22 mouse cellular contexts compared by ENCODE assay signal in genomic region chr16:38406708-38407107, GRCm38 (mm10). TPM values are rescaled to one million over a fixed set of nuclear protein-coding genes. Genes with fewer than 3 reads are reported as not detected.
DNase-seq lines count a peak whose midpoint lies in the region; ATAC-seq and TF ChIP-seq lines count a peak whose summit lies in the region.
"Had no signal": no experiment of that assay in that cellular context is flagged by ENCODE, and none has a peak within 500 bp of the region (broad histone marks: within the 10 kb centered on the region; RNA-seq: fewer than 3 reads in every experiment).

No protein-coding gene starts in this region.

- TF ChIP-seq RAD21 in CH12.LX (IDR thresholded peaks at IDR 0.05; ENCODE audit: low read depth, low read length): peak; percentile 32

- peak; percentile 83 for TF ChIP-seq POLR2A in CH12.LX (IDR thresholded peaks at IDR 0.05; ENCODE audit: low read depth, low read length)

- H3K36me3 ChIP-seq in CH12.LX (replicated peaks in 1 of 2; ENCODE audit: control insufficient read depth in 1 of 2, insufficient read depth in 1 of 2, low read length in 1 of 2): peaks cover 0 to 2% of the 10 kb centered on the region in 2 experiments
- H3K36me3 ChIP-seq in liver, embryonic 15.5 days (replicated peaks): no peaks in the 10 kb centered on the region
- no peaks in the 10 kb centered on the region for H3K36me3 ChIP-seq in lung, postnatal 0 days (ENCODE audit: insufficient read depth, low read length)
- H3K36me3 ChIP-seq: embryonic facial prominence, embryonic 15.5 days; forebrain, embryonic 12.5 days; neural tube, embryonic 15.5 days had no signal

- 65% methylated on average over 6 of the region's 6 CpGs for WGBS in liver, embryonic 15.5 days (ENCODE audit: insufficient replicate concordance)
- WGBS in lung, postnatal 0 days: 69% methylated on average over 6 of the region's 6 CpGs

- H3K4me1 ChIP-seq in CH12.LX (ENCODE audit: control insufficient read depth in 1 of 2, insufficient read depth in 2 of 2): peaks cover 53 to 94% of the 10 kb centered on the region in 2 experiments
- H3K4me1 ChIP-seq in liver, embryonic 15.5 days (replicated peaks): peaks cover 15% of the 10 kb centered on the region
- no peaks in the 10 kb centered on the region for H3K4me1 ChIP-seq in lung, postnatal 0 days (ENCODE audit: insufficient read depth, low read depth, low read length)
- H3K4me1 ChIP-seq: embryonic facial prominence, embryonic 15.5 days; neural tube, embryonic 15.5 days had no signal

- DNase-seq in A20 (ENCODE audit: low read depth, low spot score) (peak; percentile 88), CH12.LX (ENCODE audit: extremely low read depth) (peak; percentile 99)
- DNase-seq in retina, postnatal 1 day: no peak
- DNase-seq in thymus, postnatal 36 days: no peak
- no peak for DNase-seq in lung, postnatal 0 days (ENCODE audit: low spot score)
- DNase-seq: cerebellum, adult 11-12 months; kidney, adult 18-20 months; lung, adult 18-20 months; thymus, adult 2 months had no signal

- peak overlapping the region; percentile 41 to 63 (median 52) for H3K4me3 ChIP-seq in CH12.LX (replicated peaks in 1 of 3; ENCODE audit: low read depth in 2 of 3, low read length in 2 of 3, poor library complexity in 1 of 3)
- no peak overlapping the region for H3K4me3 ChIP-seq in liver, embryonic 15.5 days (replicated peaks)
- H3K4me3 ChIP-seq in lung, postnatal 0 days (ENCODE audit: low read depth, low read length): no peak overlapping the region
- H3K4me3 ChIP-seq: embryonic facial prominence, embryonic 15.5 days; forebrain, embryonic 12.5 days; neural tube, embryonic 15.5 days had no signal

- H3K79me2 ChIP-seq in CH12.LX (replicated peaks; ENCODE audit: control insufficient read depth, extremely low read depth, insufficient read depth, poor library complexity, severe bottlenecking): peaks cover 5% of the 10 kb centered on the region; the same call in 1 of the 2 replicates

- H3K27me3 ChIP-seq in CH12.LX (replicated peaks): no peaks in the 10 kb centered on the region
- no peaks in the 10 kb centered on the region for H3K27me3 ChIP-seq in liver, embryonic 15.5 days
- H3K27me3 ChIP-seq in lung, postnatal 0 days (replicated peaks; ENCODE audit: insufficient read depth, low read length): no peaks in the 10 kb centered on the region
- H3K27me3 ChIP-seq: embryonic facial prominence, embryonic 15.5 days; forebrain, embryonic 12.5 days; megakaryocyte, embryonic 14.5 days; neural tube, embryonic 15.5 days had no signal

- in situ Hi-C loops in CH12.LX (cut with MboI; ENCODE audit: low pct_ligation_motif_present, low pct_unique_long_range_greater_than_20kb, low sequenced_read_pairs): loop anchor here (5.0 kb wide), 1 partner anchor 46 kb away; the partner anchor contains the start of gene Adprh

- TF ChIP-seq EP300 in CH12.LX (IDR thresholded peaks at IDR 0.05; ENCODE audit: low read length): peak; percentile 95
- no peak for TF ChIP-seq EP300 in lung, postnatal 0 days (IDR thresholded peaks at IDR 0.05)

- peak overlapping the region; percentile 98 for H3K27ac ChIP-seq in CH12.LX (ENCODE audit: insufficient read depth, low read depth)
- H3K27ac ChIP-seq in liver, embryonic 15.5 days (replicated peaks): no peak overlapping the region
- no peak overlapping the region for H3K27ac ChIP-seq in lung, postnatal 0 days (ENCODE audit: low read length)
- H3K27ac ChIP-seq: embryonic facial prominence, embryonic 15.5 days; forebrain, embryonic 12.5 days; neural tube, embryonic 15.5 days had no signal

- H3K9ac ChIP-seq in CH12.LX (ENCODE audit: insufficient read depth, low read depth): peak overlapping the region; percentile 65
- H3K9ac ChIP-seq in liver, embryonic 15.5 days: no peak overlapping the region
- no peak overlapping the region for H3K9ac ChIP-seq in lung, postnatal 0 days (replicated peaks; ENCODE audit: low read depth)
- H3K9ac ChIP-seq: embryonic facial prominence, embryonic 15.5 days; forebrain, embryonic 12.5 days; neural tube, embryonic 15.5 days had no signal

- peak; percentile 58 for ATAC-seq in granulocyte monocyte progenitor cell, adult 5-6 weeks (replicated peaks; ENCODE audit: poor library complexity, severe bottlenecking)
- peak; percentile 52; the same call in 1 of the 2 replicates for ATAC-seq in liver, embryonic 15.5 days (ENCODE audit: insufficient read depth)
- ATAC-seq in megakaryocyte-erythroid progenitor cell, adult 5-6 weeks (replicated peaks; ENCODE audit: low FRiP score, low TSS enrichment, poor library complexity, severe bottlenecking): no peak
- ATAC-seq in lung, postnatal 0 days: no peak

- dilution Hi-C loops in CH12.LX (cut with MboI; ENCODE audit: extremely low pct_ligation_motif_present, extremely low pct_unique_long_range_greater_than_20kb, low sequenced_read_pairs): no loop called here

- H3K9me3 ChIP-seq in CH12.LX (replicated peaks; ENCODE audit: low read length): no peaks in the 10 kb centered on the region
- no peaks in the 10 kb centered on the region for H3K9me3 ChIP-seq in liver, embryonic 15.5 days (replicated peaks)
- no peaks in the 10 kb centered on the region for H3K9me3 ChIP-seq in lung, postnatal 0 days (ENCODE audit: low read length)
- H3K9me3 ChIP-seq: embryonic facial prominence, embryonic 15.5 days; forebrain, embryonic 12.5 days; megakaryocyte, embryonic 14.5 days; neural tube, embryonic 15.5 days had no signal

- peak overlapping the region; percentile 91 for H3K4me2 ChIP-seq in CH12.LX (ENCODE audit: insufficient read depth, low read depth, poor library complexity, severe bottlenecking)
- H3K4me2 ChIP-seq in liver, embryonic 15.5 days: no peak overlapping the region
- no peak overlapping the region for H3K4me2 ChIP-seq in lung, postnatal 0 days (replicated peaks; ENCODE audit: low read depth, low read length)
- H3K4me2 ChIP-seq: embryonic facial prominence, embryonic 15.5 days; forebrain, embryonic 12.5 days; neural tube, embryonic 15.5 days had no signal

- no peak for TF ChIP-seq CTCF in CH12.LX (conservative IDR thresholded peaks at IDR 0.05 in 1 of 2, IDR thresholded peaks at IDR 0.05 in 1 of 2; ENCODE audit: low read depth in 2 of 2, low read length in 2 of 2)
- TF ChIP-seq CTCF in lung, postnatal 0 days (IDR thresholded peaks at IDR 0.05): no peak

RNA-seq across cellular contexts. Expression of gene Pla1a, which starts 26.2 kb away (rescaled TPM):
- total RNA-seq in CH12.LX (2012; rRNA removed) (20.6 and 27.9 TPM in 2 replicates), CH12.LX (2014; rRNA removed) (12.3 and 14.3 TPM in 2 replicates)
- polyA plus RNA-seq in CH12.LX (2012; ENCODE audit: insufficient read length, low read depth): 9.3 and 11.0 TPM in 2 replicates
- total RNA-seq in granulocyte monocyte progenitor cell, adult 5-6 weeks (2014; fragmentation: Nextera tagmentation): not detected in 2 replicates
- total RNA-seq in granulocyte monocyte progenitor cell, adult 5-6 weeks (2017): not detected in 2 replicates
- polyA plus RNA-seq in liver, embryonic 15.5 days (2015; fragmentation: Nextera tagmentation; extraction: Ambion mirVana): 27.2 and 30.5 TPM in 2 replicates
- total RNA-seq in megakaryocyte-erythroid progenitor cell, adult 5-6 weeks (2014; fragmentation: Nextera tagmentation): not detected in 2 replicates
- not detected in 2 replicates for total RNA-seq in megakaryocyte-erythroid progenitor cell, adult 5-6 weeks (2017)
- polyA plus RNA-seq in lung, postnatal 0 days (2015; fragmentation: Nextera tagmentation; extraction: Ambion mirVana): 1.2 and 1.6 TPM in 2 replicates
- total RNA-seq: hematopoietic stem cell, adult 5-6 weeks had no signal

RNA-seq across cellular contexts. Expression of gene Popdc2, which starts 44.7 kb away (rescaled TPM):
- 1.0 and 3.6 TPM in 2 replicates for total RNA-seq in CH12.LX (2012; rRNA removed)
- 0.17 and 0.30 TPM in 2 replicates for total RNA-seq in CH12.LX (2014; rRNA removed)
- 0.35 and 1.1 TPM in 2 replicates for polyA plus RNA-seq in CH12.LX (2012; ENCODE audit: insufficient read length, low read depth)
- total RNA-seq in granulocyte monocyte progenitor cell, adult 5-6 weeks (2014; fragmentation: Nextera tagmentation): not detected in 2 replicates
- total RNA-seq in granulocyte monocyte progenitor cell, adult 5-6 weeks (2017): not detected in 2 replicates
- polyA plus RNA-seq in liver, embryonic 15.5 days (2015; fragmentation: Nextera tagmentation; extraction: Ambion mirVana): 22.8 and 23.6 TPM in 2 replicates
- 10.0 and 10.1 TPM in 2 replicates for total RNA-seq in megakaryocyte-erythroid progenitor cell, adult 5-6 weeks (2014; fragmentation: Nextera tagmentation)
- total RNA-seq in megakaryocyte-erythroid progenitor cell, adult 5-6 weeks (2017): 3.1 TPM in 1 of 2 replicates, not detected in the other
- polyA plus RNA-seq in lung, postnatal 0 days (2015; fragmentation: Nextera tagmentation; extraction: Ambion mirVana): 4.7 and 6.5 TPM in 2 replicates

RNA-seq across cellular contexts. Expression of gene Adprh, which starts 45.8 kb away (rescaled TPM):
- total RNA-seq in CH12.LX (2012; rRNA removed) (47.3 and 67.7 TPM in 2 replicates), CH12.LX (2014; rRNA removed) (44.9 and 45.3 TPM in 2 replicates)
- 82.9 and 93.2 TPM in 2 replicates for polyA plus RNA-seq in CH12.LX (2012; ENCODE audit: insufficient read length, low read depth)
- 18.9 and 31.5 TPM in 2 replicates for total RNA-seq in granulocyte monocyte progenitor cell, adult 5-6 weeks (2014; fragmentation: Nextera tagmentation)
- 10.8 and 15.0 TPM in 2 replicates for total RNA-seq in granulocyte monocyte progenitor cell, adult 5-6 weeks (2017)
- polyA plus RNA-seq in liver, embryonic 15.5 days (2015; fragmentation: Nextera tagmentation; extraction: Ambion mirVana): 29.4 and 32.4 TPM in 2 replicates
- 27.4 and 31.6 TPM in 2 replicates for total RNA-seq in megakaryocyte-erythroid progenitor cell, adult 5-6 weeks (2014; fragmentation: Nextera tagmentation)
- 8.6 TPM in 2 replicates for total RNA-seq in megakaryocyte-erythroid progenitor cell, adult 5-6 weeks (2017)
- 54.9 and 59.9 TPM in 2 replicates for polyA plus RNA-seq in lung, postnatal 0 days (2015; fragmentation: Nextera tagmentation; extraction: Ambion mirVana)

RNA-seq across cellular contexts. Expression of gene Cd80, which starts 48.7 kb away (rescaled TPM):
- total RNA-seq in CH12.LX (2012; rRNA removed) (43.6 and 46.2 TPM in 2 replicates), CH12.LX (2014; rRNA removed) (54.3 and 57.8 TPM in 2 replicates)
- polyA plus RNA-seq in CH12.LX (2012; ENCODE audit: insufficient read length, low read depth): 37.0 and 39.5 TPM in 2 replicates
- 0.21 TPM in 1 of 2 replicates, not detected in the other for total RNA-seq in granulocyte monocyte progenitor cell, adult 5-6 weeks (2014; fragmentation: Nextera tagmentation)
- total RNA-seq in granulocyte monocyte progenitor cell, adult 5-6 weeks (2017): 0.52 TPM in 1 of 2 replicates, not detected in the other
- polyA plus RNA-seq in liver, embryonic 15.5 days (2015; fragmentation: Nextera tagmentation; extraction: Ambion mirVana): 0.21 and 0.28 TPM in 2 replicates
- not detected in 2 replicates for total RNA-seq in megakaryocyte-erythroid progenitor cell, adult 5-6 weeks (2014; fragmentation: Nextera tagmentation)
- not detected in 2 replicates for total RNA-seq in megakaryocyte-erythroid progenitor cell, adult 5-6 weeks (2017)
- polyA plus RNA-seq in lung, postnatal 0 days (2015; fragmentation: Nextera tagmentation; extraction: Ambion mirVana): 0.14 and 0.25 TPM in 2 replicates
- total RNA-seq: hematopoietic stem cell, adult 5-6 weeks had no signal

RNA-seq across cellular contexts. Expression of gene Gm21987, which starts 59.9 kb away (rescaled TPM):
- total RNA-seq in CH12.LX (2012; rRNA removed): 0.42 TPM in 1 of 2 replicates, not detected in the other
- not detected in 2 replicates for total RNA-seq in CH12.LX (2014; rRNA removed)
- polyA plus RNA-seq in CH12.LX (2012; ENCODE audit: insufficient read length, low read depth): 0.87 TPM in 1 of 2 replicates, not detected in the other
- not detected in 2 replicates for total RNA-seq in granulocyte monocyte progenitor cell, adult 5-6 weeks (2014; fragmentation: Nextera tagmentation)
- not detected in 2 replicates for total RNA-seq in granulocyte monocyte progenitor cell, adult 5-6 weeks (2017)
- not detected in 2 replicates for polyA plus RNA-seq in liver, embryonic 15.5 days (2015; fragmentation: Nextera tagmentation; extraction: Ambion mirVana)
- not detected in 2 replicates for total RNA-seq in megakaryocyte-erythroid progenitor cell, adult 5-6 weeks (2014; fragmentation: Nextera tagmentation)
- not detected in 2 replicates for total RNA-seq in megakaryocyte-erythroid progenitor cell, adult 5-6 weeks (2017)
- polyA plus RNA-seq in lung, postnatal 0 days (2015; fragmentation: Nextera tagmentation; extraction: Ambion mirVana): not detected in 2 replicates
- total RNA-seq: gastrocnemius, adult 18-20 months; hematopoietic stem cell, adult 5-6 weeks; layer of hippocampus, adult 18-20 months; left cerebral cortex, postnatal 10 days had no signal
- polyA plus RNA-seq: cortical plate, adult 2 months; embryonic facial prominence, embryonic 15.5 days; forebrain, embryonic 12.5 days; neural tube, embryonic 15.5 days; spleen, adult 2 months; thymus, adult 2 months had no signal

Comparison
In these comparisons a context has a peak if more than half of its experiments do, and no peak if none do; other contexts are left out.
1. DNase-seq: peak in A20 (single experiment) and CH12.LX (single experiment); none in retina, postnatal 1 day (single experiment), thymus, postnatal 36 days (0 of 2) and lung, postnatal 0 days (single experiment).
2. H3K4me3 ChIP-seq: peak in CH12.LX (3 of 3); none in liver, embryonic 15.5 days (single experiment) and lung, postnatal 0 days (single experiment).
3. ATAC-seq: peak in granulocyte monocyte progenitor cell, adult 5-6 weeks (single experiment) and liver, embryonic 15.5 days (single experiment); none in megakaryocyte-erythroid progenitor cell, adult 5-6 weeks (single experiment) and lung, postnatal 0 days (single experiment).
4. RNA of gene Pla1a, which starts 26.2 kb away (total RNA-seq): 12.3 to 27.9 TPM in CH12.LX; not detected in granulocyte monocyte progenitor cell, adult 5-6 weeks and not detected in megakaryocyte-erythroid progenitor cell, adult 5-6 weeks; every median in the first group is over 10 times any median in the second.